ENCODE assay signal across 11 mouse cellular contexts in genomic region chr5:105239483-105240047, GRCm38 (mm10). TPM values are rescaled to one million over a fixed set of nuclear protein-coding genes. Genes with fewer than 3 reads are reported as not detected.
DNase-seq lines count a peak whose midpoint lies in the region; ATAC-seq and TF ChIP-seq lines count a peak whose summit lies in the region.
"Not testable (repeated sequence)": the region's sequence is repeated elsewhere in the genome, so short reads cannot be mapped to it uniquely, and the experiment has no call there.
"Had no signal": no experiment of that assay in that cellular context is flagged by ENCODE, and none has a peak within 500 bp of the region (broad histone marks: within the 10 kb centered on the region; RNA-seq: fewer than 3 reads in every experiment).

TSS of gene Gbp10 (minus strand) at chr5:105239533.

- H3K9ac ChIP-seq in hindbrain, embryonic 16.5 days (ENCODE audit: low read depth, low read length); midbrain, postnatal 0 days (replicated peaks; ENCODE audit: low read length, poor library complexity, severe bottlenecking): not testable (repeated sequence)

- not testable (repeated sequence) for H3K27me3 ChIP-seq in hindbrain, embryonic 16.5 days (replicated peaks; ENCODE audit: control insufficient read depth, insufficient read depth, low read length); midbrain, postnatal 0 days (ENCODE audit: insufficient read depth, low read length); thymus, adult 2 months (ENCODE audit: control insufficient read depth, insufficient read depth, low read length)

- not testable (repeated sequence) for TF ChIP-seq CTCF in midbrain, postnatal 0 days (IDR thresholded peaks at IDR 0.05); thymus, adult 2 months (IDR thresholded peaks at IDR 0.05; ENCODE audit: borderline replicate concordance, control insufficient read depth, extremely low read depth, insufficient read depth, low read length, poor library complexity)

- peak; percentile 40; the same call in 1 of the 2 replicates for ATAC-seq in hindbrain, embryonic 16.5 days
- not testable (repeated sequence) for ATAC-seq in midbrain, postnatal 0 days (ENCODE audit: low FRiP score)

- not testable (repeated sequence) for TF ChIP-seq POLR2A in thymus, adult 2 months (IDR thresholded peaks at IDR 0.05; ENCODE audit: control insufficient read depth, extremely low read depth, insufficient read depth, low read length, poor library complexity)

- H3K36me3 ChIP-seq in hindbrain, embryonic 16.5 days (ENCODE audit: control insufficient read depth, insufficient read depth, low read length); midbrain, postnatal 0 days (ENCODE audit: insufficient read depth, low read length); thymus, adult 2 months (ENCODE audit: control insufficient read depth, insufficient read depth, low read length): not testable (repeated sequence)

- DNase-seq in Muller cell, postnatal 12 days (ENCODE audit: inconsistent ontology term), result peak; percentile 48
- peak; percentile 1 for DNase-seq in brain, embryonic 18.5 days (ENCODE audit: low read depth, low spot score)
- DNase-seq in heart, adult 11 months, result peak; percentile 96
- DNase-seq in kidney, postnatal 10 days, result peak; percentile 9
- DNase-seq in lung, adult 18-20 months, result peak; percentile 4 to 32
- peak; percentile 47 for DNase-seq in midbrain, postnatal 0 days (ENCODE audit: low spot score)
- not testable (repeated sequence) for DNase-seq in thymus, adult 2 months

- H3K9me3 ChIP-seq in hindbrain, embryonic 16.5 days (ENCODE audit: control insufficient read depth, low read length); midbrain, postnatal 0 days (ENCODE audit: low read length): not testable (repeated sequence)

- H3K4me3 ChIP-seq in hindbrain, embryonic 16.5 days (ENCODE audit: low read length); midbrain, postnatal 0 days (ENCODE audit: low read depth, low read length); thymus, adult 2 months (ENCODE audit: control insufficient read depth, insufficient read depth, low read length): not testable (repeated sequence)

- H3K27ac ChIP-seq in hindbrain, embryonic 16.5 days (ENCODE audit: low read depth, low read length); midbrain, postnatal 0 days (ENCODE audit: low read depth, low read length): not testable (repeated sequence)
- H3K27ac ChIP-seq in thymus, adult 2 months (ENCODE audit: control insufficient read depth, insufficient read depth, low read length), result peak within 1 kb of the TSS; percentile 37; the same call in 1 of the 2 replicates

- not testable (repeated sequence) for H3K4me2 ChIP-seq in hindbrain, embryonic 16.5 days (ENCODE audit: low read length); midbrain, postnatal 0 days (ENCODE audit: low read depth, low read length, poor library complexity, severe bottlenecking)

- not testable (repeated sequence) for H3K4me1 ChIP-seq in hindbrain, embryonic 16.5 days (ENCODE audit: control insufficient read depth, insufficient read depth, low read depth, low read length); midbrain, postnatal 0 days (ENCODE audit: insufficient read depth, low read length)
- peaks cover 12% of the 10 kb centered on the region for H3K4me1 ChIP-seq in thymus, adult 2 months (replicated peaks; ENCODE audit: control insufficient read depth, insufficient read depth, low read length)

RNA-seq across cellular contexts. Expression of gene Gbp10, which starts in this region (rescaled TPM):
- polyA plus RNA-seq in hindbrain, embryonic 16.5 days (2015; fragmentation: Nextera tagmentation; extraction: Ambion mirVana), result 1.1 TPM in 2 replicates
- total RNA-seq in midbrain, postnatal 0 days (2014; rRNA removed), result 1.3 and 2.0 TPM in 2 replicates
- polyA plus RNA-seq in midbrain, postnatal 0 days (2015; fragmentation: Nextera tagmentation; extraction: Ambion mirVana), result 0.62 and 1.6 TPM in 2 replicates
- 5.1 and 5.9 TPM in 2 replicates for polyA plus RNA-seq in thymus, adult 2 months (2012; rRNA removed)
- total RNA-seq: layer of hippocampus, adult 2 months; left cerebral cortex, postnatal 10 days had no signal
- polyA plus RNA-seq: forebrain, embryonic 11.5 days had no signal
